Mouse (Mus musculus) forelimb bud, embryonic 11.5 days (tissue): Measurements from ENCODE around the gene Fam173a.

Source experiments
- DNase-seq: peaks from one replicate; pipeline ENCODE4 v3.0.0-alpha.2; 2012; ENCODE audit warnings: low read depth, low spot score

Fam173a gene

GRCm38 (mm10) chr17:25796951-25797369 lies 4.3 kb upstream of the Fam173a start, which contains the start of gene Metrn:
Gene Metrn (minus strand): TSS chr17:25797136.
- peak; percentile 85 for DNase-seq

- no peak for DNase-seq
These were observed 3.6 kb upstream of the Fam173a start for GRCm38 (mm10) chr17:25796211-25796771.

- DNase-seq, result peak; percentile 54
These were observed 3.0 kb upstream of the Fam173a start, which contains the start of gene AC134908.4 for GRCm38 (mm10) chr17:25795609-25796092. Gene AC134908.4 (minus strand): TSS chr17:25795659.

- DNase-seq, result no peak
These were observed 2.3 kb upstream of the Fam173a start for GRCm38 (mm10) chr17:25794998-25795397.

GRCm38 (mm10) chr17:25794197-25794596 lies 1.5 kb upstream of the Fam173a start:
- no peak for DNase-seq

- peak; percentile 81 for DNase-seq
These were observed 716 bp downstream of the Fam173a start for GRCm38 (mm10) chr17:25791843-25792527.

GRCm38 (mm10) chr17:25791320-25791842 lies 1.3 kb downstream of the Fam173a start:
- no peak for DNase-seq

- no peak for DNase-seq
These were observed 5.8 kb downstream of the Fam173a start for GRCm38 (mm10) chr17:25786781-25787504.

- no peak for DNase-seq
These were observed 6.4 kb downstream of the Fam173a start, which contains the start of gene Ccdc78 for GRCm38 (mm10) chr17:25786280-25786679. Gene Ccdc78 (plus strand): TSS chr17:25786580.

- peak; percentile 98 for DNase-seq
These were observed 7.4 kb downstream of the Fam173a start, which contains the start of gene Haghl for GRCm38 (mm10) chr17:25785281-25785745. Gene Haghl (minus strand): TSS chr17:25785673.

- DNase-seq, result no peak
These were observed 8.7 kb downstream of the Fam173a start for GRCm38 (mm10) chr17:25783861-25784574.

- DNase-seq, result no peak
These were observed 9.6 kb downstream of the Fam173a start for GRCm38 (mm10) chr17:25783086-25783485.

GRCm38 (mm10) chr17:25781339-25781738 lies 11.4 kb downstream of the Fam173a start:
- DNase-seq, result no peak

- no peak for DNase-seq
These were observed 14.8 kb downstream of the Fam173a start for GRCm38 (mm10) chr17:25777948-25778347.

GRCm38 (mm10) chr17:25775318-25776062 lies 17.2 kb downstream of the Fam173a start:
- no peak for DNase-seq

- DNase-seq, result peak; percentile 98
These were observed 19.1 kb downstream of the Fam173a start, which contains the start of gene Narfl for GRCm38 (mm10) chr17:25773549-25774120. Gene Narfl (plus strand): TSS chr17:25773776.

- no peak for DNase-seq
These were observed 23.4 kb downstream of the Fam173a start for GRCm38 (mm10) chr17:25769331-25769730.

- DNase-seq, result peak; percentile 62
These were observed 26.8 kb downstream of the Fam173a start for GRCm38 (mm10) chr17:25765886-25766285.

- no peak for DNase-seq
These were observed 30.1 kb downstream of the Fam173a start for GRCm38 (mm10) chr17:25762591-25762990.

GRCm38 (mm10) chr17:25761561-25761970 lies 31.1 kb downstream of the Fam173a start:
- DNase-seq, result no peak
